Mouse (Mus musculus): ENCODE data around the gene Olfr586. TPM values are rescaled to one million over a fixed set of nuclear protein-coding genes. Genes with fewer than 3 reads are reported as not detected.

Gene Olfr586
- polyA plus RNA-seq (2015; fragmentation: Illumina TruSeq; extraction: RNeasy Lipid Tissue Mini Kit (QIAGEN cat#74804); ENCODE audit: low read depth, low replicate concordance): not detected

DNA sequence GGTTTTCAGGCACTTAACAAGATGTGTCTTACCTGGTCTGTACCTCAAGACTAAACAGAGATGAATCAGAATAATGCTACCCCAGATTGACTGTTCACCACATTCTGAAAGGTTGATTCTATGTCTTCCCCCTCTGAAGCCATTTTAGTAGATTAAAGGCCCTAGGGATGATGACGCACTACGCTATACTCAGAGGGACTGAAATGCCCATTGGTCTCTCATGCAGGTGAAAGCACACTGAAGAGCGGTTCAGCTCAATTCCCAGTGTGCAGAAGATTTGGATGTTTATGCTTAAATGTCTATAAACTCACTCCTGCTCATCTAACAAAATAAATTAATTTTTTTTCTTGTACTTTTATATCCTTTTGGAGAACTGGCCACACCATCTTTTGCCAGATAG, at the start of gene Olfr586:
Gene Olfr586, minus strand, starts transcription at position 101 of the 400 bp plus-strand sequence.

DNA sequence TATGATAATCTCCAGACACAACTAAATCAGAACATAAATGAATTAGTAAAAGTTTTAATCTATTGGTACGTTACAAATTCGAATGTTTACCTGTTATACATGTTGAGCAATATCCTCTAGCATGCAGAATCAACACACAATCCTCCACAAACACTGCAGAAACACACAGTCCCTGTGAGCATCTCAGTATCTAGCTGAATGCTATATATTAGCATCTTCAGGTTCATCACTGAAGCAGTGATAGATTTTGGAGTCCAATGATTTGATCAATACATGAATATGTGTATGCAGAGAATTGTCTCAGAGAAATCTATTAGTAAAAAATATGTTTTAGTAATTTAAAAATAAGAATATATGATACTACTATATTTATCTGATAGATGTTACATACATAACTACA, 30.8 kb upstream of the Olfr586 start, which contains the start of gene Olfr589:
Gene Olfr589, minus strand, starts transcription at position 101 of the 400 bp plus-strand sequence.

DNA sequence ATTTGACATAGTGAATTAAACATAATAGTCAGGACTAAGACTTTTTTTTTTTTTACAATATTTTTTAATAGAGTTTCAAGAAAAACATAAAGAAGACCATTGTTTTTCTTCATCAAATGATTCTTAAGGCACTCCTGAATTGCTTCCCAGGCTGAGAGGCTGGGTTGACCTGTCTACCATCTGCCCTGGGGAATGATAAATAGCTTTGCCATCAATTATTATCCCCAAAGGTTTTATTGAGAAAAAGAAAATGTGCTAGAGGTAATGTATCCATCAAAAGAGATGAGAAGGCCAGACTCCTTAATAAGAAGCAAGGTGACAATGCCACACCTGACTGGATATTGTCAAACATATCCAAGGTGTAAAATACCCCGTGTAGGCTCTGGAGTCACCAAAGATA, 15.1 kb upstream of the Olfr586 start, which contains the start of gene Olfr588-ps1:
Gene Olfr588-ps1, plus strand, starts transcription at position 301 of the 400 bp plus-strand sequence.

DNA sequence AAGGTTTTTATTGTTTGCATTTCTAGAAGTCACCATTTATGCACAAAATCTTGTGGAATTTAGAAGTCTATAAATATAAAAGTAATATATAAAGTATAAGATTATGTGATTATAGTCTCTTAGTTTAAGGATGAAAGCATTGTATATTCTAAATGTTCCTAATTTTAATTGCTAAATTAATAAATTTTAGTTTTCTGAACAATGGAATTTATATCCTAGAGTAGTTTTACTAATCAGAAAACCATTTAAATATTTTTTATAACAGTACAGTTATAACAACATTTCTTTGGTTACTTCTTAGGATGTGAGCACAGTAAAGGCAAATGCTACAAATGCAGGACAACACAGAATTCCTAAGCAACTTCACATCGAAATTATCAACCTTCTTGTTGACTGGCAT, 28.0 kb downstream of the Olfr586 start, which contains the start of gene Olfr585:
Gene Olfr585, plus strand, starts transcription at position 301 of the 400 bp plus-strand sequence.

DNA sequence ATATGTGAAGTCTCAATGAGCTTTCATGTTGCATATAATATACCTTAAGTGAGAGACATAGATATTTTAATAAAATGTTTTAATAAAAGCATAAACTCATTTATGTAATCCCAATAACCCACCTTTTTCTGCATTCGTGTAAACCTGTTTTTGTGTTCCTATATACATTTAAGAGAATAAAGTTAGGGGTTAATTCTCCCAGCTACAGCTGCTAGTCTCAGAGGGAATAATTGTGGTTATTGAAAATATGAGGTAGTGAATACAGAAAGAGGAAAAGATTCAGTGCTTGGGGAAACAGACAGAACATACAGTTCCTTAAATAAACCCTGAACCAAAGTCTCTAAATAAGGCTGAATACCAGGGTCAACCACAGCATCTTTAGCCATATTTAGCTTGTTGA, 43.9 kb downstream of the Olfr586 start, which contains the start of gene Olfr584:
Gene Olfr584, plus strand, starts transcription at position 301 of the 400 bp plus-strand sequence.

Other genes with a start within 250 kb of the Olfr586 start
- gene Olfr568, start 248.5 kb downstream of the Olfr586 start, polyA plus RNA-seq (2015; fragmentation: Illumina TruSeq; extraction: RNeasy Lipid Tissue Mini Kit (QIAGEN cat#74804); ENCODE audit: low read depth, low replicate concordance): not detected
- not detected for gene Olfr569, start 234.8 kb downstream of the Olfr586 start, polyA plus RNA-seq (2015; fragmentation: Illumina TruSeq; extraction: RNeasy Lipid Tissue Mini Kit (QIAGEN cat#74804); ENCODE audit: low read depth, low replicate concordance)
- gene Olfr570, start 231.1 kb downstream of the Olfr586 start, polyA plus RNA-seq (2015; fragmentation: Illumina TruSeq; extraction: RNeasy Lipid Tissue Mini Kit (QIAGEN cat#74804); ENCODE audit: low read depth, low replicate concordance): not detected
- gene Olfr571, start 208.1 kb downstream of the Olfr586 start, polyA plus RNA-seq (2015; fragmentation: Illumina TruSeq; extraction: RNeasy Lipid Tissue Mini Kit (QIAGEN cat#74804); ENCODE audit: low read depth, low replicate concordance): not detected
- gene Olfr572, start 201.2 kb downstream of the Olfr586 start, polyA plus RNA-seq (2015; fragmentation: Illumina TruSeq; extraction: RNeasy Lipid Tissue Mini Kit (QIAGEN cat#74804); ENCODE audit: low read depth, low replicate concordance): not detected
- not detected for gene Olfr573-ps1, start 183.1 kb downstream of the Olfr586 start, polyA plus RNA-seq (2015; fragmentation: Illumina TruSeq; extraction: RNeasy Lipid Tissue Mini Kit (QIAGEN cat#74804); ENCODE audit: low read depth, low replicate concordance)
- not detected for gene Olfr574, start 177.2 kb downstream of the Olfr586 start, polyA plus RNA-seq (2015; fragmentation: Illumina TruSeq; extraction: RNeasy Lipid Tissue Mini Kit (QIAGEN cat#74804); ENCODE audit: low read depth, low replicate concordance)
- gene Olfr575, start 166.9 kb downstream of the Olfr586 start, polyA plus RNA-seq (2015; fragmentation: Illumina TruSeq; extraction: RNeasy Lipid Tissue Mini Kit (QIAGEN cat#74804); ENCODE audit: low read depth, low replicate concordance): not detected
- gene Olfr576, start 163.0 kb downstream of the Olfr586 start, polyA plus RNA-seq (2015; fragmentation: Illumina TruSeq; extraction: RNeasy Lipid Tissue Mini Kit (QIAGEN cat#74804); ENCODE audit: low read depth, low replicate concordance): not detected
- gene Olfr577, start 149.7 kb downstream of the Olfr586 start, polyA plus RNA-seq (2015; fragmentation: Illumina TruSeq; extraction: RNeasy Lipid Tissue Mini Kit (QIAGEN cat#74804); ENCODE audit: low read depth, low replicate concordance): not detected
- gene Olfr578, start 136.3 kb downstream of the Olfr586 start, polyA plus RNA-seq (2015; fragmentation: Illumina TruSeq; extraction: RNeasy Lipid Tissue Mini Kit (QIAGEN cat#74804); ENCODE audit: low read depth, low replicate concordance): not detected
- not detected for gene Olfr582, start 87.6 kb downstream of the Olfr586 start, polyA plus RNA-seq (2015; fragmentation: Illumina TruSeq; extraction: RNeasy Lipid Tissue Mini Kit (QIAGEN cat#74804); ENCODE audit: low read depth, low replicate concordance)
- gene Olfr583, start 74.3 kb downstream of the Olfr586 start, polyA plus RNA-seq (2015; fragmentation: Illumina TruSeq; extraction: RNeasy Lipid Tissue Mini Kit (QIAGEN cat#74804); ENCODE audit: low read depth, low replicate concordance): not detected
- gene Olfr584, start 43.8 kb downstream of the Olfr586 start, polyA plus RNA-seq (2015; fragmentation: Illumina TruSeq; extraction: RNeasy Lipid Tissue Mini Kit (QIAGEN cat#74804); ENCODE audit: low read depth, low replicate concordance): not detected
- not detected for gene Olfr585, start 27.9 kb downstream of the Olfr586 start, polyA plus RNA-seq (2015; fragmentation: Illumina TruSeq; extraction: RNeasy Lipid Tissue Mini Kit (QIAGEN cat#74804); ENCODE audit: low read depth, low replicate concordance)
- not detected for gene Olfr588-ps1, start 15.2 kb upstream of the Olfr586 start, polyA plus RNA-seq (2015; fragmentation: Illumina TruSeq; extraction: RNeasy Lipid Tissue Mini Kit (QIAGEN cat#74804); ENCODE audit: low read depth, low replicate concordance)
- not detected for gene Olfr589, start 30.7 kb upstream of the Olfr586 start, polyA plus RNA-seq (2015; fragmentation: Illumina TruSeq; extraction: RNeasy Lipid Tissue Mini Kit (QIAGEN cat#74804); ENCODE audit: low read depth, low replicate concordance)
- gene Olfr591, start 52.7 kb upstream of the Olfr586 start, polyA plus RNA-seq (2015; fragmentation: Illumina TruSeq; extraction: RNeasy Lipid Tissue Mini Kit (QIAGEN cat#74804); ENCODE audit: low read depth, low replicate concordance): not detected
- not detected for gene Olfr592, start 59.2 kb upstream of the Olfr586 start, polyA plus RNA-seq (2015; fragmentation: Illumina TruSeq; extraction: RNeasy Lipid Tissue Mini Kit (QIAGEN cat#74804); ENCODE audit: low read depth, low replicate concordance)
- not detected for gene Olfr593, start 86.2 kb upstream of the Olfr586 start, polyA plus RNA-seq (2015; fragmentation: Illumina TruSeq; extraction: RNeasy Lipid Tissue Mini Kit (QIAGEN cat#74804); ENCODE audit: low read depth, low replicate concordance)
- gene Olfr594, start 91.4 kb upstream of the Olfr586 start, polyA plus RNA-seq (2015; fragmentation: Illumina TruSeq; extraction: RNeasy Lipid Tissue Mini Kit (QIAGEN cat#74804); ENCODE audit: low read depth, low replicate concordance): not detected
- not detected for gene Usp17ld, start 126.9 kb upstream of the Olfr586 start, polyA plus RNA-seq (2015; fragmentation: Illumina TruSeq; extraction: RNeasy Lipid Tissue Mini Kit (QIAGEN cat#74804); ENCODE audit: low read depth, low replicate concordance)
- not detected for gene Olfr596, start 180.0 kb upstream of the Olfr586 start, polyA plus RNA-seq (2015; fragmentation: Illumina TruSeq; extraction: RNeasy Lipid Tissue Mini Kit (QIAGEN cat#74804); ENCODE audit: low read depth, low replicate concordance)
- gene Olfr597, start 190.7 kb upstream of the Olfr586 start, polyA plus RNA-seq (2015; fragmentation: Illumina TruSeq; extraction: RNeasy Lipid Tissue Mini Kit (QIAGEN cat#74804); ENCODE audit: low read depth, low replicate concordance): not detected
- not detected for gene Olfr598, start 197.9 kb upstream of the Olfr586 start, polyA plus RNA-seq (2015; fragmentation: Illumina TruSeq; extraction: RNeasy Lipid Tissue Mini Kit (QIAGEN cat#74804); ENCODE audit: low read depth, low replicate concordance)
- gene Olfr599, start 210.3 kb upstream of the Olfr586 start, polyA plus RNA-seq (2015; fragmentation: Illumina TruSeq; extraction: RNeasy Lipid Tissue Mini Kit (QIAGEN cat#74804); ENCODE audit: low read depth, low replicate concordance): not detected
- not detected for gene Olfr600, start 224.0 kb upstream of the Olfr586 start, polyA plus RNA-seq (2015; fragmentation: Illumina TruSeq; extraction: RNeasy Lipid Tissue Mini Kit (QIAGEN cat#74804); ENCODE audit: low read depth, low replicate concordance)
- gene Olfr601, start 237.0 kb upstream of the Olfr586 start, polyA plus RNA-seq (2015; fragmentation: Illumina TruSeq; extraction: RNeasy Lipid Tissue Mini Kit (QIAGEN cat#74804); ENCODE audit: low read depth, low replicate concordance): not detected